Mouse (Mus musculus) adrenal gland, postnatal 10 days (tissue): ENCODE measurements at regions not wholly inside any gene's neighbourhood (a gene's known extent, or its start where the extent isn't known, plus 50 kb on each side); places are given as distances from the start of the nearest gene placed in this dataset.
"Not testable (repeated sequence)": the region's sequence is repeated elsewhere in the genome, so short reads cannot be mapped to it uniquely, and the experiment has no call there.

ENCODE experiments used
- DNase-seq: peaks from one replicate; pipeline ENCODE4 v3.0.0; 2021; ENCODE audit warnings: mixed read lengths

DNA sequence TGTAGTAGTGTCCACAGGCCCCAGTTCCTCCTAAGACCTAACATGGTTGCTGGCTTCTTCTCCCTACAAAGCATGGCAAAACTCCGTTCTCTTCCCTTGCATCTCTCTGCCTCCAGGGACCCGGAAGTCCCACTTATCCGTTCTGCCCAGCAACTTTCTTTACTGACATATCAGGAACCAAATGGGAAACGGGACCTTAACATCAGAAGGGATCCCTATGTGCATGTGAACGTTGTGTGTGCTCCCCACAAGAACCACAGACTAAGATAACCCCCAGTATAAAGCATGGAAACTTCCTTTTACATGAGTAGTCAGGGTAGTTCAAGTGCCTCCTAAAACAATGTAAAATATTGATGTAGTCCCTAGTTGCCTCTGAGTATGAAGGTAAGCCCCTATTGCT, 61.6 kb downstream of the Zxdb start:
- DNase-seq = no peak

DNA sequence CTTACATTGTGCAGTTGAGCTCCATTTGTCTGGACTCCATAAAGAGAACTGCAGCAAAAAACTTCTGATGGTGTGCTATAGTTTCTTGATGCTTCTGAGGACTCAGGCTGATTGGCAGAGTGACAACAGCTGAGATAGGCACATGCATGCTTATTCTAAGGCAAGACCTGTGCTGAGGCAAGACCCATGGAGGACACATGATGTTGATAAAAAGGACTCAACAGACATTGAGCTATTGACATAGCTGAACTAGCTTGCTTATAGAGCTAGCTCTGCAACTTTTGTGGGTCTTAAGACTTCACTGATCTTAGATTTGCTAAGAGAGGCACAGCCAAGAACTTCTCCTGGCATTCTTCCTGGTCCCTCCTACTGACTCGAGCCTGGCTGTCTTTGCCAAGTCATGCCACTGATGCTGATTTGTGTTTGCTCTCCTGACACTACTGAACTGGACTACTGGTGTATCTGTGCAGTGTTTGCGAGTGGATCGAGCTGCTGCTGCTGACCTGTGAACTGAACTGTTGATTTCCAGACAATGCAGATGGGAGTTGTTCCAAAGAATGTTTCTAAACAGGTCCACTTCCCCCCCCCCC, 64.1 kb downstream of the Zxdb start:
- peak; percentile 11 for DNase-seq

DNA sequence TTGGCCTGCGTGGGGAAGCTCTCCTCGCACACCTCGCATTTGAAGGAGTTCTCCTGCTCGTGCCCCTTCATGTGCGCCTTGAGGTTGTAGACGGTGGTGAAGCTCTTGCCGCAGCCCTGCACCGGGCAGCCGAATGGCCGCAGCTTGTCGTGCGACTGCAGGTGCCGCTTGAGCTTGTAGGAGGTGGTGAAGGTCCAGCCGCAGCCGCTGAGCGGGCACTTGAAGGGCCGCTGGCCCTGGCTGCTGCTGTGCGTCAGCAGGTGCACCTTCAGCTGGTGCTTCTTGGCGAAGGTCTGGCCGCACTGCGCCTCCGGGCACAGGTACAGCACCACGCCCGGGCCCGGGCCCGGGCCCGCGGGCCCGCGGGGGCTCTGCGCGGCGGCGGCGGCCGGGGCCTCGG, 72.5 kb downstream of the Zxdb start:
- not testable (repeated sequence) for DNase-seq

DNA sequence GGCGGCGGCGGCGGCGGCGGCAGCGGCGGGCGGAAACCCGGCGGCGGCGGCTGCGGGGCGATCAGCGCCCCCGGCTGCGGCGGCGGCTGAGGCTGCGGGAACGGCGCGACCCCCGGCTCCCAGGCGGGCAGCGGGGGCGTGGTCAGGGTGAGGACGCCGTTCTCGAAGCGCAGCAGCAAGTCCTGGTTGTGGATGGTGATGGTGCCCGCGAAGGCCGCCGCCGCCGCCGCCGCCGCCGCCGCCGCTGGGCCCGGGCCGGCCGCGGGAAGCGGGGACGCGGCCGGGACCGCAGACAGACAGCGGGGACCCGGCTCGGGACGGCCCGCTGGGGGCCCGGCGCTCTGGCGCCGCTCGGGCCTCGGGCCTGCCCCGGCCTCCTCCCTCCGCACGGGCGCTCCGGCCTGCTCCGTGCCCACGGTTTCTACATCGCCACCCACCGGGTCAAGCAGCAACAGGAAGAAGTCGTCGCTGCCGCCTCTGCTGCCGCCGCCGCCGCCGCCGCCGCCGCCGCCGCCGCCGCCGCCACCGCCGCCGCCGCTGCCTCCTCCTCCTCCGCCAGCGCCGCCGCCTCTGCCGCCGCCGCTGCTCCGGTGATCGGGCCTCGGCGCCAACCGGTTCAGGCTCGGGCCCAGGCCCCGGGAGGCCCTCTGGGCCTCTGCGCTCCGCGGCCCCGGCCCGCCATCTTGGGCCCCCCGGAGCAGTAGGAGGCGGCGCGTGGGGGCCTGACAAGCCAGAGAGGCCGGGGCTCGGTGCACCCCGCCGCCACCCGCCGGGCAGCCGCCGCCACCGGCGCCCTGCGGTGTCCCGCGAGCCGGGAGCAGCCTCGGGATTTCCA, 73.2 kb downstream of the Zxdb start:
- DNase-seq = not testable (repeated sequence)

DNA sequence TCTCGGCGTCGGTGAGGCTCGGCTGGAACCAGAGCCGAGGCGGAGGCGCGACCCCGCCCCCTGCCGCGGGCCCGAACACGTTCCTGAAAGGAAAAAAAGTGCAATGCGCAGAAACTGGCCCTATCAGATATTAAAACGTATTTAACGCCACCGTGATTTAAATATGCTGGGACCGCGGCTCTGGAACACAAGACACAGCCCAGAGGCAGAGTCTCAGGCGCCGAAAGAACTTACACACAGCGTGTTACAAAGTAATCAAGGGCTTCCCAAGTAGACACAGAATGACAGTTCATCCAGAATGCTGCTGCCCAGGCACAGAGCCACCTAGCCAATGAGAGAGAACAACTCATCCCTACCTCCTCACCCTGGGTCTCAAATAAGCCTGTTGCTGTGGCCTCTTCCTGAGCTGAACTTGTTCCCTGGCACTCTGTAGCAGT, 73.8 kb downstream of the Zxdb start:
- DNase-seq = not testable (repeated sequence)

DNA sequence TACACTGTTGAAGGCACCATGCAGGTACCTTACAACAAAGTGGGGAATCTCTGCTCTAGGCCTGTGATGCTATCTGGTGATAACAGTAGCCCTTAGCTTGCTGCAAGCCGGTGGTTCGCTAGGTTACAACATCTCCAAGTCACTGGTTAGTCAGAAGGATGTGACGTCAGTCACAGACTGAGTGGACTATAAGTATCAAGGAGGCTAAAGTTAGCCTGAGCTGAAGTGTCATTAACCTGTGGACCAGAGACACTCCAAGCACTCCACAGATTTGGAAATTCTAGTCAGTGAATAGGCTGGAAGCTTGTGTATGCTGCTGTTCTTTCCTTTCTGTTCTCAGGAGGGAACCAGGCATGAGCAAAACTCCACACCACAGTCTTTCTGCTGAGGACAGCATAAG, 88.4 kb downstream of the Zxdb start:
- not testable (repeated sequence) for DNase-seq

DNA sequence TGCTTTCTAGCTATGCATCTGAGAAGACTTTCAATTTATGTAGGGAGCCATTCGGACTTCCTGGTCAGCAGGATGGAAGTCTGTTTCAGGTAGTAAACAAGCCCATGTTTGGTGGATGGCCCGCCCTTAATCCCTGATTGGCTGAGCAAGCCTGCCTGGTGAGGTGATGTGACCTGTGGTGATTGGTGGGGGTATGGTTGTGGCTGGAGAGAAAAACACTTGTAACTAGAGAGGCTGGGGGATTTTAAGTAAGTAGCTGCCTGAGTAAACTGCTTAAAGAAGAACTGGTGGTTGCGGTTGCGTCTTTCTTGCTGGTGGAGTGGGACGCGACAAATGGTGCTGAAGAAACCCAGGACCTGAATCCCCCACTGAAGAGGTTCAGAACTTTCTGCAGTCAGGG, 103.2 kb downstream of the Zxdb start:
- DNase-seq = not testable (repeated sequence)

DNA sequence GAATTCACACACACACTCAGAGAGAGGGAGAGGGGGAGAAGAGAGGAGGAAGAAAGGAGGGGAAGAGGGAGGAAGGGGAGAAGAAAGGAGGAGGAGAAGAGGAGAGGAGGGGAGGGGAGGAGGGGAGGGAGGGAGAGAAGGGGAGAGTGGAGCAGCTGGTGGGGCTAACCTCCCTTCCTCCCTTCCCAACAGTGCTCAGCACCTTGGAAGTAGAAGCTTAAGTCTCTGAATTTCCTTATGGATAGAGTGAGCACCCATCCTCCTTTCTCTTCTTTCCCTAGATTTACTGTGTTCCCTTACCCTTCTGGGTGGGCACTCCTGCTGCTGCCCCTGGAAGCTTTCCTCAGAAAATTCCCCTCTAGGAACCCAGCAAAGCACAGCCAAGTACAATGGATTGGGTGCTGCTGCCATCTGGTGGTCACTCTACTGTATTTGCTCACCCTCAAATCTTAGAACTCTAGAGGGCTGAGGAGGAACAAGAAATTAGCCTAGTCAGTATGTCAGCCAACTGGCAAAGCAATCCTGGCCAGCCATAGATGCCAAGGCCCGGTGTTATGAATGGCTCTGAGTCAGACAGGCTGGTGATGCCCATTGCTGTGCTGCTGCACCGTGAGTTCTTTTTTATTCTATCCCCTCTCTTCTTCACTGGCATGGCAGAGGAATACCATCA, 119.9 kb downstream of the Zxdb start:
- DNase-seq = peak; percentile 35

DNA sequence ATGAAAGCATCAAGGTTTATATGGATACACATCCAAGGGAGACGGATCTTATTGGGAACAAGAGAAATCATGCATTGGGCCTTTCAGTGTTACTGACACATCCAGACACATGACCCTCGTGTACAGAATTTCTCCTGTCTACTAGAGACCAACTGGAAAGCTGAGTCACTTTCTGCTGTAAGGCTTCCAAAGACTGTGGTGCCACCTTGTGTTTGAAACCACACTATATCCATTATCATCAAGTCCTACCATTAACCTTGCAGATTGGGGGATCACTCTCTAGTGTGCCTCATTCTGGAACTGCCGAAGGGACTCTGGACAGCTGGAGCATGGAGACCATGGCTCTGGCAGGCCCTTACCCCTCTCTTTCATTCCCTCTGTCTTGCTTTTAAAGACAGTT, 125.2 kb downstream of the Zxdb start:
- not testable (repeated sequence) for DNase-seq

DNA sequence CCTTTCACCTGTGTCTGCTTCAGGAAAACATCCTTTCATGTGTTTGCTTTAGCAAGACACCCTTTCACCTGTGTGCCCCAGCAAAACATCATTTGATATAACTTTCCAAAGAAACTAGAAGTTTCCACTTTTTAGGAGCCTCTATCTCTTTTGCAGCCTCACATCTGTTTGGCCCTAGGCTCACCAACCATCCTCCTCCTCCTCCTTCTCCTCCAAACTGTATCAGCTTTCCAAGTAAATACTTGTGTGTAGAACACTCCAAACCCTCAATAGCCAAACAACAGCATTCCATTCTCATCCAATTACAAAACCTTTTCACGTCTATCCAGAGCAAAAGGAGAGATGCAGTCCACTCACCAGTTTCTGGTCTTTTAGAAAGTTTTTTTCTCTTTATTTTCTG, 133.1 kb downstream of the Zxdb start:
- DNase-seq = no peak

DNA sequence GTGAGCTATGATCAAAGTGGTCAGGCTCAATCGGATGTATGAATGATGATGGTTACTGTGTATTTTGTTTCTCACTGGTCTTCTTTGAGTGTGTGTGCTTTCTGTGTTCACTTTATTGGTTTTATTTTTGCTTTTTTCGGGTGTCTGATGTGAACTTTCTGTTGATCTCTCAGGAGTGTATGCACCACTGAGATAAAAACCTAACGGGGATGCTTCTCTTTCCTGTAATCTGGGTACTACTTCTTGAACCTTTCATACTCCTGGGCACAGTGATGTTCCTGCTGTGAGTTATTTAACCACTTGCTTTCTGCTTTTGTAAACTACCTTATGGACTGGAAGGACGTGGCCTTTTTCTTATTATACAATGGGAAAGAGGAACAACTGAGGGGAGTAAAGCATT, 133.6 kb downstream of the Zxdb start:
- no peak for DNase-seq

DNA sequence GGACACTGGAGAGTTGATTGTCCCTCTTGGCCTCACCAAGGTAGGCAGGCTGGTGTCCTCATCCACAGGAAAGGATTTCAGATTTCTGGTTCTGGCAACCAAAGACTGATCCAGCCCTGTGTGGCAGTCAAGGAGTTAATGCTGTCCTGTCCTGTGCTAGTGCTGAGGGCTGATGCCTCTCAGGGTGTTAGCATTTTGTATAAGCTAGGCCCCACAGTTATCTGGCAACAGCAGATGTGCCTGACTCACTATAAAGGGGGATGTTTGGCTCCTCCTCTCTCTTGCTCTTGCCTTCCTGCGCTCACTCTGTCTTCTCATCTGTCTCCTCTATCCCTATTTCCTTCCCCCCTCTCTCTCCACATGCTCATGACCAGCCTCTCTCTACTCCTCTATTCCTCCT, 138.8 kb downstream of the Zxdb start:
- no peak for DNase-seq

DNA sequence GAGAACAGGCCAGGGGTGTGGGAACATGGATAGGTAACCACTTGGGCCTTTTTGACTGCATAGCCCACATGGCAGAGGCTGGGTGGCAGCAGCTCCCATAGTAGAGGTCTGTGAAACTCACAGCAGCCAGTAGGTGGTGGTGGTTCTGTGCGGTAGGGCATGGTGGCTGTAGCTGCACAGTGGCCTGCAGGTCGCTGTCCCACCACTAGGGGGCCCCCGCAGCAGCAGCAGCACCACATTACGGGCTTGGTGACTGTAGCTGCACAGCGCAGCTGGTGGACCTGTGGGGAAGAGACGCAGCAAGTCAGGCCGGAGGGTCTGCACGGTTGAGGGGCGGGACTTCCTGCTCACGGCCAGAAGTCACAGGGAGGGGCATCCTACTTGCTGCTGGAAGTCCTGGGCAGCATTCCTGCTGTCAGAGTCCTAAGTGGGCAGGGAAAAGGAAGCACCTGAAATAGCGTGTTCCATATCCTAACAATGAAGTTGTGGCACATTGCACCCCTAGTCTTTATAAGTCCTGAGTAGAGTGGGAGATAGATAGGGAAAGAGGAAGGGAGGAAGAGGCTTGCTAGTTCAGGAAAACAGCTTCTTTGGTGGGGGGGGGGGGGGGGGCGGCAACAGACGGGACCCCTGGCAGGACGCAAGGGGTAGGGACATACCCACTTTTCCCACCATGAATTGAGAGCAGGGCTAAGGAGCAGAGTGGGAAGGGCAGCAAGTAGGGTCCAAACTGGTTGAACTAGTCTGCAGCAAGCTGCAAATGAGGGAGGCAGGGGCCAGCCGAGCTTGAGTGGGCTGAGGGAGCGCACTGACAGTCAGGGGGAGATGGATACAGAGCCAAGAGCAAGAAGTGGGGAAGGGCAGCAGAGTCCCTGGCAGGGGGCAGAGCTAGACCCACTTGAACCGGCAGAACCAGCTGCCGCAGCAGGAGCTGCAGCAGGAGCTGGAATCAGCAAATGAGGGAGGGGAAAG, 141.4 kb downstream of the Zxdb start:
- DNase-seq = peak; percentile 94

DNA sequence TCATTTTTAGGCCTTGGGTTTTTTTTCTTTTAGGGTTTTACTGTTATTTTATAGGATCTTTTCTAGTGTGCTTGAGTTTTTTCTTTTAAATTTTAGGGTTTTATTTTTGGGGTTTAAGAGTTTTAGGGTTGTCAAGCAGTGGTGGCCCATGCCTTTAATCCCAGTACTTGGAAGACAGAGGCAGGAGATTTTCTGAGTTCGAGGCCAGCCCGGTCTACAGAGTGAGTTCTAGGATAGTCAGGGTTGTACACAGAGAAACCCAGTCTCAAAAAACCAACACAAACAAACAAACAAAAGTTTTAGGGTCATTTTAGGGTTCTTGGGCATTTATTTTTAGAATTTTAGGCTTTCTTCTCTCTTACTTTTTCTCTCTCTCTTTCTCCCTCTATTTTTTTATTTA, 142.9 kb downstream of the Spin4 start:
- DNase-seq = not testable (repeated sequence)
